Mouse (Mus musculus): ENCODE measurements around the gene Emcn.

Emcn gene

GRCm38 (mm10) chr3:137340938-137341337, at the start of gene Emcn:
Emcn (plus strand) TSS chr3:137341067.
- in situ Hi-C loops (cut with MboI, MseI) = no loop called here

- in situ Hi-C loops (cut with MboI, MseI) = no loop called here
These were observed 47.7 kb upstream of the Emcn start for GRCm38 (mm10) chr3:137293174-137293591.

- in situ Hi-C loops (cut with MboI, MseI) = no loop called here
These were observed 42.6 kb upstream of the Emcn start for GRCm38 (mm10) chr3:137298230-137298629.

- in situ Hi-C loops (cut with MboI, MseI) = no loop called here
These were observed 40.7 kb upstream of the Emcn start for GRCm38 (mm10) chr3:137300210-137300609.

- in situ Hi-C loops (cut with MboI, MseI) = no loop called here
These were observed 39.7 kb upstream of the Emcn start for GRCm38 (mm10) chr3:137301195-137301594.

GRCm38 (mm10) chr3:137302804-137303203, 38.1 kb upstream of the Emcn start:
- in situ Hi-C loops (cut with MboI, MseI) = no loop called here

- in situ Hi-C loops (cut with MboI, MseI) = no loop called here
These were observed 30.9 kb upstream of the Emcn start for GRCm38 (mm10) chr3:137309959-137310358.

- in situ Hi-C loops (cut with MboI, MseI) = no loop called here
These were observed 28.3 kb upstream of the Emcn start for GRCm38 (mm10) chr3:137312540-137312939.

GRCm38 (mm10) chr3:137313775-137314362, 27.0 kb upstream of the Emcn start:
- in situ Hi-C loops (cut with MboI, MseI) = no loop called here

GRCm38 (mm10) chr3:137318371-137318770, 22.5 kb upstream of the Emcn start:
- in situ Hi-C loops (cut with MboI, MseI) = no loop called here

- in situ Hi-C loops (cut with MboI, MseI) = no loop called here
These were observed 20.9 kb upstream of the Emcn start for GRCm38 (mm10) chr3:137319950-137320349.

GRCm38 (mm10) chr3:137322304-137322703, 18.6 kb upstream of the Emcn start:
- in situ Hi-C loops (cut with MboI, MseI) = no loop called here

- in situ Hi-C loops (cut with MboI, MseI) = no loop called here
These were observed 11.0 kb upstream of the Emcn start for GRCm38 (mm10) chr3:137329898-137330297.

GRCm38 (mm10) chr3:137330950-137331349, 9.9 kb upstream of the Emcn start:
- in situ Hi-C loops (cut with MboI, MseI) = no loop called here

GRCm38 (mm10) chr3:137332531-137332930, 8.3 kb upstream of the Emcn start:
- in situ Hi-C loops (cut with MboI, MseI) = no loop called here

GRCm38 (mm10) chr3:137335957-137336356, 4.9 kb upstream of the Emcn start:
- in situ Hi-C loops (cut with MboI, MseI) = no loop called here

GRCm38 (mm10) chr3:137343446-137343845, 2.6 kb downstream of the Emcn start:
- in situ Hi-C loops (cut with MboI, MseI) = no loop called here

- in situ Hi-C loops (cut with MboI, MseI) = no loop called here
These were observed 11.0 kb downstream of the Emcn start for GRCm38 (mm10) chr3:137351882-137352281.

- in situ Hi-C loops (cut with MboI, MseI) = no loop called here
These were observed 15.8 kb downstream of the Emcn start for GRCm38 (mm10) chr3:137356697-137357096.

GRCm38 (mm10) chr3:137367123-137367825, 26.4 kb downstream of the Emcn start:
- in situ Hi-C loops (cut with MboI, MseI) = no loop called here

GRCm38 (mm10) chr3:137367826-137368325, 27.0 kb downstream of the Emcn start:
- in situ Hi-C loops (cut with MboI, MseI) = no loop called here

- in situ Hi-C loops (cut with MboI, MseI) = no loop called here
These were observed 32.0 kb downstream of the Emcn start for GRCm38 (mm10) chr3:137372854-137373253.

- in situ Hi-C loops (cut with MboI, MseI) = no loop called here
These were observed 41.4 kb downstream of the Emcn start for GRCm38 (mm10) chr3:137382311-137382710.
